Mouse (Mus musculus): ENCODE results near the gene Camk2b. TPM values are rescaled to one million over a fixed set of nuclear protein-coding genes. Genes with fewer than 3 reads are reported as not detected.

Camk2b gene
- polyA plus RNA-seq, 1 experiment from 2014 or later = 51.6 TPM

GRCm38 (mm10) chr11:6024923-6025652 lies 41.1 kb downstream of the Camk2b start:
- H3K4me3 ChIP-seq (ENCODE audit: low read depth, low read length) = no peak overlapping the region
- no peaks in the 10 kb centered on the region for H3K36me3 ChIP-seq (ENCODE audit: control insufficient read depth, insufficient read depth, low read length)

DNA sequence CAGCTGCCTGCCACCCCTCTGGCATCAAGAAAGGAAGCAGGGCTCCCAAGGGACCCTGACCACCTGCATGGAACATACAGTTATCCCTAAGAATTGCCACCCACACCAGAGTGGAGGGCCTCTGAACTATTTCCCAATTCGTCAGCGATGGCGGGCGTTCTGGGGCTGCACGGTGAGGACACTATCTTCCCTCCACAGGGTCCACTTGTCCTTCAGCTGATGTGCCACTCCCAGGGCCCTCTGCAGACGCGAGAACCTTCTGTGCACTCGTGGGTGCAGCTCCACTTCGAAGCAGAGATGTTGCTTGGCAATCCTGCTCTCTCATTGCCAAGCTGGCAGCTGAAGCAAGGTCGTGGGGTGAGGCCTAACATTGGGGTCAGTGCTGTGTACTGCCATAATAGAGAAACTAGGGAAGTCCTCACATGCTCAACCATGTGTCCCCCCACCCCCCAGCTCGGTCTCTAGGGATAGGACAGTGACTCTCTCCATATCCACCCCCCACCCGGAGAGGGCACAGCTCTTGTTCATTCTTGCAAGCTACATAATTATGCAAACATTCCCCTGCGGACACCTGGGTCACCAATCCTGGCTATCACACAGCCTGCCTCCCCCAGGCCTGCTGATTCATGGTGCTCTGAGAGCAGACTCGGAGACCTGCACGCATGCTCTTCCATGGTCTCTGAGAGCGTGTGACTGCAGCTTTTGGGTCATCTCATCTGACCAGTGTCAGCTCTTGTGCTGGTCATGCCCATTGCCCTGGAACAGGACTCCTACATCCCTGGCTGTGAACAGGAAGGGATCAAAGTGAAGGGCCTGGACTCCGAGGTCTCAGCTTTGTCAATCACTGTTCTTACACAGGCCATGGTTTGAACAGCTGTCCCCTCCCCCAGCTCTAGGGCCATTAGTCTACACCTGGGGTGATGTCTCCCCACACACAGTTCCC lies 45.0 kb downstream of the Camk2b start:
- H3K27me3 ChIP-seq (replicated peaks; ENCODE audit: control insufficient read depth, insufficient read depth, low read length) = no peaks in the 10 kb centered on the region
- 80% methylated on average over 17 of the region's 17 CpGs for WGBS
- H3K4me3 ChIP-seq (ENCODE audit: low read depth, low read length) = no peak overlapping the region
- H3K9me3 ChIP-seq (replicated peaks; ENCODE audit: control insufficient read depth, low read length) = no peaks in the 10 kb centered on the region
- ATAC-seq (no peak), DNase-seq (ENCODE audit: low spot score) (no peak)
- H3K36me3 ChIP-seq (ENCODE audit: control insufficient read depth, insufficient read depth, low read length) = no peaks in the 10 kb centered on the region
- H3K9ac ChIP-seq (ENCODE audit: low read length) = no peak overlapping the region
- H3K27ac ChIP-seq (ENCODE audit: low read depth, low read length) = no peak overlapping the region
- H3K4me1 ChIP-seq (ENCODE audit: control insufficient read depth, insufficient read depth, low read length) = peaks cover 4% of the 10 kb centered on the region; the same call in 1 of the 2 replicates
- H3K4me2 ChIP-seq (ENCODE audit: low read length) = no peak overlapping the region

More at GRCm38 (mm10) chr11:6024923-6025652, 41.1 kb downstream of the Camk2b start:
- Histone ChIP-seq H3K9ac (ENCODE audit: low read length) (no peak overlapping the region), H3K4me2 (ENCODE audit: low read length) (no peak overlapping the region), H3K9me3 (replicated peaks; ENCODE audit: control insufficient read depth, low read length) (no peaks in the 10 kb centered on the region), H3K4me1 (ENCODE audit: control insufficient read depth, insufficient read depth, low read length) (no peaks in the 10 kb centered on the region), H3K27ac (ENCODE audit: low read depth, low read length) (no peak overlapping the region), H3K27me3 (replicated peaks; ENCODE audit: control insufficient read depth, insufficient read depth, low read length) (no peaks in the 10 kb centered on the region)
- no peak for DNase-seq (ENCODE audit: low spot score)
- 76% methylated on average over 12 of the region's 12 CpGs for WGBS
- ATAC-seq = no peak

DNA sequence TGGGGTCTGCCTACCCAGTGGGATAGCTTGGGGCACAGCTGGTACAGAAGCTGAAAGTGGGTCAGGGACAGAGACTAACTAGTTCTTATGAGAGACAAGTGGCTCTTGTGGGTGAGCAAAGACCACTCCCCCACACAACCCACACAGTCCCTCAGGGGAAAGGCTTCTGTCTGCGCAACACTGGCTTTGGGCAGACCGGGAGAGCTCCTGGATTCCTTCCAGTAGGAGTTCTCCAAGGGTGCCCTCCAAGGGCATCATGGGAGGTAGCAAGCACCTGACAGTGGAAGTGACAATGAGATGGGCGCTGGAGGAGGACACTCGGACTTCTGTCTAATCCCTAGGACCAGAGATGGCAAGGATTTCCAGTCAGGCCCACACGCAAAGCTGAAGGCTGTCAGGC lies 45.8 kb downstream of the Camk2b start:
- Histone ChIP-seq H3K27ac (ENCODE audit: low read depth, low read length) (no peak overlapping the region), H3K36me3 (ENCODE audit: control insufficient read depth, insufficient read depth, low read length) (no peaks in the 10 kb centered on the region), H3K4me2 (ENCODE audit: low read length) (no peak overlapping the region), H3K4me1 (ENCODE audit: control insufficient read depth, insufficient read depth, low read length) (peaks cover 4% of the 10 kb centered on the region; the same call in 1 of the 2 replicates), H3K9ac (ENCODE audit: low read length) (no peak overlapping the region), H3K27me3 (replicated peaks; ENCODE audit: control insufficient read depth, insufficient read depth, low read length) (no peaks in the 10 kb centered on the region), H3K4me3 (ENCODE audit: low read depth, low read length) (no peak overlapping the region), H3K9me3 (replicated peaks; ENCODE audit: control insufficient read depth, low read length) (no peaks in the 10 kb centered on the region)
- DNase-seq (ENCODE audit: low spot score) (no peak), ATAC-seq (no peak)
- 77% methylated on average over 5 of the region's 5 CpGs for WGBS

DNA sequence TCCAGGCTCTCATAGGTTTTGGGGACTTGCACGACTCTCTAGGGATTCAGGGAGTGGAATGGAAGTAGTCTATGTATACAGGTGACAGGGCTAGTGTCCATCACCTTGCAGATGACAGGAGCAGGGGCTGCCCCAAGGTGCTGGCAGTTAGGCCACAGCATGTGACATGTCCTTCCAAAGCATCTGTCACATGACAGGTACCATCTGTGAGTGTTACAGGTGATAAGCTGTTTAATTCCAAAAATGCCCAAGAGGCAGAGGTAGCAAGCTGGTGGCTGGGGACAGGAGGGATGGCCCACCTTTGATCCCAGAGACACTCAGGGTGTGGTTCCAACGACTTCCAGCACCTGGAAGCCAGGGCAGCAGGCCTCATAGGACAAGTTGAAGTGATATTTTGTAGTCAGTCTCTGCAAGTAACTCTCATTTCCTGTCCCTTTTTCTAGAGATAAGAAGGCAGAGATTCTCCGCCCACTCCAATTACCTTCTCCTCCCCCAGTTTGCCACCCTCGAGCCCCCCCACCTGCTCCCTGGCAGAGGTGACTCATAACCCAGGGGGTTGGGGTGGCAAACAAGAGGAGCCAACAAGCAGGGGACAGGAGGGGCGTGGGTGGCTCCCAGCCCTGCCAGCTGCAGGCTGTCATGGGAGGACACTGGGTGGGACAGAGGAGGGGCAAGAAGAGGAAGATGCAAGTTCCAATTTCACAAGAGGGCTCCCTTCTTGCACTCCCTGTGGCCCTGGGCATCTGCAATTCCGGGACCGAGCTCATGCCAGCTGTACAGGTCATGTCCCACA lies 47.7 kb downstream of the Camk2b start:
- DNase-seq (ENCODE audit: low spot score) (no peak), ATAC-seq (no peak)
- no peak overlapping the region for H3K9ac ChIP-seq (ENCODE audit: low read length)
- H3K27me3 ChIP-seq (replicated peaks; ENCODE audit: control insufficient read depth, insufficient read depth, low read length) = no peaks in the 10 kb centered on the region
- H3K36me3 ChIP-seq (ENCODE audit: control insufficient read depth, insufficient read depth, low read length) = no peaks in the 10 kb centered on the region
- no peak overlapping the region for H3K4me3 ChIP-seq (ENCODE audit: low read depth, low read length)
- no peak overlapping the region for H3K27ac ChIP-seq (ENCODE audit: low read depth, low read length)
- peaks cover 4% of the 10 kb centered on the region; the same call in 1 of the 2 replicates for H3K4me1 ChIP-seq (ENCODE audit: control insufficient read depth, insufficient read depth, low read length)
- WGBS = 64% methylated on average over 7 of the region's 7 CpGs
- no peak overlapping the region for H3K4me2 ChIP-seq (ENCODE audit: low read length)
- H3K9me3 ChIP-seq (replicated peaks; ENCODE audit: control insufficient read depth, low read length) = no peaks in the 10 kb centered on the region

- H3K4me3 ChIP-seq (ENCODE audit: low read depth, low read length) = no peak overlapping the region
- no peak overlapping the region for H3K27ac ChIP-seq (ENCODE audit: low read depth, low read length)
- DNase-seq (ENCODE audit: low spot score) = no peak
- H3K9me3 ChIP-seq (replicated peaks; ENCODE audit: control insufficient read depth, low read length) = no peaks in the 10 kb centered on the region
- H3K4me1 ChIP-seq (ENCODE audit: control insufficient read depth, insufficient read depth, low read length) = peaks cover 4% of the 10 kb centered on the region; the same call in 1 of the 2 replicates
- H3K36me3 ChIP-seq (ENCODE audit: control insufficient read depth, insufficient read depth, low read length) = no peaks in the 10 kb centered on the region
- 74% methylated on average over 9 of the region's 11 CpGs for WGBS
- H3K4me2 ChIP-seq (ENCODE audit: low read length) = no peak overlapping the region
- no peak overlapping the region for H3K9ac ChIP-seq (ENCODE audit: low read length)
- no peak for ATAC-seq
- H3K27me3 ChIP-seq (replicated peaks; ENCODE audit: control insufficient read depth, insufficient read depth, low read length) = no peaks in the 10 kb centered on the region
These were observed 48.5 kb downstream of the Camk2b start for GRCm38 (mm10) chr11:6017484-6018140.

- Histone ChIP-seq H3K27ac (ENCODE audit: low read depth, low read length) (peak overlapping the region; percentile 21; the same call in 1 of the 2 replicates), H3K4me2 (ENCODE audit: low read length) (no peak overlapping the region), H3K9ac (ENCODE audit: low read length) (no peak overlapping the region), H3K36me3 (ENCODE audit: control insufficient read depth, insufficient read depth, low read length) (no peaks in the 10 kb centered on the region), H3K4me1 (ENCODE audit: control insufficient read depth, insufficient read depth, low read length) (peaks cover 4% of the 10 kb centered on the region; the same call in 1 of the 2 replicates), H3K9me3 (replicated peaks; ENCODE audit: control insufficient read depth, low read length) (no peaks in the 10 kb centered on the region), H3K27me3 (replicated peaks; ENCODE audit: control insufficient read depth, insufficient read depth, low read length) (no peaks in the 10 kb centered on the region), H3K4me3 (ENCODE audit: low read depth, low read length) (no peak overlapping the region)
- no peak for DNase-seq (ENCODE audit: low spot score)
- ATAC-seq = no peak
- WGBS = 59% methylated on average over 9 of the region's 9 CpGs
These were observed 49.3 kb downstream of the Camk2b start for GRCm38 (mm10) chr11:6016797-6017395.

DNA sequence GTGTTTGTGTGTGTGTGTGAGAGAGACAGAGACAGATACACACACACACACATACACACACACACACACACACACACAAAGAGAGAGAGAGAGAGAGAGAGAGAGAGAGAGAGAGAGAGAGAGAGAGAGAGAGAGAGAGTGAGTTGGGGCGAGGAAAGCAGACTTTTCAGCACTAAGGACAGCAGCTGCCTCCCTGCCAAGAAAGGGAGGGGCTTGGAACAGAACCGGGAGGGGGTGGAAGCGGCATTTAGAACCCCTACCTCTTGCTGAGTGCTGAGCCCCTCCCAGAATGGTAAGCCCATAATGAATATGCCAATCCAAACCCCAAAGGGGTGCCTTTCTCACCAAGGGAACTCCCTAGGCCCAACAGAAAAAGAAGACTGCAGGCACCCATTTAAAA lies 49.8 kb downstream of the Camk2b start:
- 6% methylated on average over 3 of the region's 3 CpGs for WGBS
- ATAC-seq (peak; percentile 56; the same call in 1 of the 2 replicates), DNase-seq (ENCODE audit: low spot score) (peak; percentile 51)
- Histone ChIP-seq H3K9me3 (replicated peaks; ENCODE audit: control insufficient read depth, low read length) (no peaks in the 10 kb centered on the region), H3K4me2 (ENCODE audit: low read length) (no peak overlapping the region), H3K9ac (ENCODE audit: low read length) (no peak overlapping the region), H3K27ac (ENCODE audit: low read depth, low read length) (peak overlapping the region; percentile 21; the same call in 1 of the 2 replicates), H3K4me3 (ENCODE audit: low read depth, low read length) (no peak overlapping the region), H3K4me1 (ENCODE audit: control insufficient read depth, insufficient read depth, low read length) (peaks cover 4% of the 10 kb centered on the region; the same call in 1 of the 2 replicates), H3K27me3 (replicated peaks; ENCODE audit: control insufficient read depth, insufficient read depth, low read length) (no peaks in the 10 kb centered on the region), H3K36me3 (ENCODE audit: control insufficient read depth, insufficient read depth, low read length) (no peaks in the 10 kb centered on the region)

DNA sequence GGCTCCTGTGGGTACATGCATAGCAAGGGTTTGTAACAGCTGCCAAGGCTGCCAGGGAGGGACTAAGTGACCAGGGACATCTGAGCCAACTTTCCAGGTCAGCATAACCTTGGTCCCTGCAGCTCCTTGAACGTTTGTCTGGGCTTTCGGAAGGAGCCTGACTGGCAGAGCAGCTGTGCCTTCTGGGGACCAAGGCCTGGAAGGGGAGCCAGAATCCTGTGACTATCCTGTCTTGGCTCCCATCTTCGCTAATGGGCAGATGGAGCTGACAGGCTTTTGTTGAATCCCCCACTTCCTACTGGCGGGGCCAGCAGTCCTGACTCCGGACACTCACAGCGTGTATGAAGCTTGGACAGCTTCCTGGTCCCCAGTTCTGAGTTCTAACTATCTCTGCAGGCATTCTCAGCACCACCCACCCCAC lies 51.1 kb downstream of the Camk2b start:
- peaks cover 4% of the 10 kb centered on the region; the same call in 1 of the 2 replicates for H3K4me1 ChIP-seq (ENCODE audit: control insufficient read depth, insufficient read depth, low read length)
- WGBS = 78% methylated on average over 6 of the region's 6 CpGs
- no peak for DNase-seq (ENCODE audit: low spot score)

More for the DNA sequence above, 51.1 kb downstream of the Camk2b start:
- no peak overlapping the region for H3K4me3 ChIP-seq (ENCODE audit: low read depth, low read length)
- no peak overlapping the region for H3K9ac ChIP-seq (ENCODE audit: low read length)
- H3K36me3 ChIP-seq (ENCODE audit: control insufficient read depth, insufficient read depth, low read length) = no peaks in the 10 kb centered on the region
- H3K4me2 ChIP-seq (ENCODE audit: low read length) = no peak overlapping the region
- no peaks in the 10 kb centered on the region for H3K27me3 ChIP-seq (replicated peaks; ENCODE audit: control insufficient read depth, insufficient read depth, low read length)
- no peaks in the 10 kb centered on the region for H3K9me3 ChIP-seq (replicated peaks; ENCODE audit: control insufficient read depth, low read length)
- H3K27ac ChIP-seq (ENCODE audit: low read depth, low read length) = no peak overlapping the region
- ATAC-seq = no peak
